Mouse (Mus musculus) heart, embryonic 14.5 days (tissue): ENCODE measurements around the gene Cyp2j5. TPM values are rescaled to one million over a fixed set of nuclear protein-coding genes. Genes with fewer than 3 reads are reported as not detected.

Source experiments
- ATAC-seq: fragments of 200-750 bp; cut with Nextera tagmentation; 2 replicates; pipeline ENCODE4 v1.8.0; 2017; ENCODE audit warnings: low read depth, moderate TSS enrichment; ENCODE audit not compliant: insufficient number of reproducible peaks, insufficient read depth, low FRiP score
- H3K27ac ChIP-seq, 2 experiments: fragments of 200-500 bp in 1 of 2; fragments of 300-500 bp in 1 of 2; sonication (generic) in 1 of 2; replicated peaks in 1 of 2; 2 replicates each; pipeline ENCODE4 v1.5.1; 2012 to 2014; ENCODE audit warnings: low read depth in 2 of 2, low read length in 2 of 2, control low read depth in 1 of 2, mild to moderate bottlenecking in 1 of 2, mixed read lengths in 1 of 2; ENCODE audit not compliant: control insufficient read depth in 1 of 2, insufficient read depth in 1 of 2
- H3K27me3 ChIP-seq: fragments of 300-500 bp; sonication (generic); 2 replicates; pipeline ENCODE4 v1.6.1; 2014; ENCODE audit warnings: mild to moderate bottlenecking, low read length, control low read depth; ENCODE audit not compliant: control insufficient read depth, insufficient read depth
- H3K36me3 ChIP-seq: fragments of 300-500 bp; sonication (generic); 2 replicates; pipeline ENCODE4 v1.6.1; 2014; ENCODE audit warnings: mild to moderate bottlenecking, control low read depth, low read length, mixed read lengths; ENCODE audit not compliant: control insufficient read depth, insufficient read depth
- H3K4me1 ChIP-seq, 2 experiments: fragments of 200-500 bp in 1 of 2; fragments of 300-500 bp in 1 of 2; sonication (generic) in 1 of 2; 2 replicates each; pipeline ENCODE4 v1.6.1; 2012 to 2014; ENCODE audit warnings: low read length in 2 of 2, control low read depth in 1 of 2, mixed read lengths in 1 of 2; ENCODE audit not compliant: control insufficient read depth in 2 of 2, insufficient read depth in 2 of 2
- H3K4me2 ChIP-seq: fragments of 300-500 bp; sonication (generic); 2 replicates; pipeline ENCODE4 v1.6.1; 2014; ENCODE audit warnings: mild to moderate bottlenecking, low read length
- H3K4me3 ChIP-seq, 2 experiments: fragments of 200-500 bp in 1 of 2; fragments of 300-500 bp in 1 of 2; sonication (generic) in 1 of 2; 2 replicates each; pipeline ENCODE4 v1.5.1; 2012 to 2014; ENCODE audit warnings: low read length in 2 of 2, mild to moderate bottlenecking in 2 of 2, control low read depth in 1 of 2, low read depth in 1 of 2, moderate library complexity in 1 of 2; ENCODE audit not compliant: control insufficient read depth in 1 of 2, insufficient read depth in 1 of 2
- H3K9ac ChIP-seq: fragments of 300-500 bp; sonication (generic); 2 replicates; pipeline ENCODE4 v1.6.1; 2014; ENCODE audit warnings: mild to moderate bottlenecking, low read length
- H3K9me3 ChIP-seq: fragments of 300-500 bp; sonication (generic); 2 replicates; pipeline ENCODE4 v1.6.1; 2016; ENCODE audit warnings: low read length, control low read depth; ENCODE audit not compliant: control insufficient read depth
- WGBS: fragments of 180-500 bp; shearing (Covaris S2); extraction: QIAGEN DNeasy Blood & Tissue Kit; methylation state at CpG from one replicate; pipeline ENCODE4 v1.1.7; 2014; 5-methylcytosine and 5-hydroxymethylcytosine counted together
- polyA plus RNA-seq: library from polyadenylated mRNA; unstranded; fragments of >200 nt; fragmentation: Nextera tagmentation; extraction: Ambion mirVana; gene quantifications from 2 replicates; pipeline ENCODE4 v1.2.1, GENCODE M21; 2014

The Cyp2j5 gene
- polyA plus RNA-seq: not detected in 2 replicates

DNA sequence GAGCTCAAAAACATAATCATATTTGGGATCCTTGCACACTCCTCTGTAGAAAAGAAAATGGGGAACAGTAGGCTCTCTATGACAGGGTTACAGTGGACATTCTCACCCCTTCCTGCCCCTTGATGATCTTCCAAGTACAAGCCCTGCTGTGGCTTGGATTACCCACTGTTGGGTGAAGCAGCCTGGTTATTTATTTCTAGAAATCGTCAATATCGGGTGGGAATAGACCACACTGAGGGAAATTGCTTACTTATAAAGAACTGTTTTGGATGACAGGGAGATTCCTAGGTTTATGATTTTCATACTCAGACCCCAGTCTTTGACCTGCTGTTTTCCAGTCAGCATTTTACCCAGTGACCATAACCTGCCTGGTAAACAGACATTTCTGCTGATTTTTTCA, at the start of gene Cyp2j5:
Gene Cyp2j5, minus strand, starts transcription at position 164 of the 400 bp plus-strand sequence.
- Histone ChIP-seq H3K27me3 (no peaks in the 10 kb centered on the region), H3K27ac (no peak within 1 kb of the TSS), H3K4me1 (no peaks in the 10 kb centered on the region), H3K4me2 (no peak within 1 kb of the TSS), H3K9me3 (no peaks in the 10 kb centered on the region), H3K4me3 (no peak within 1 kb of the TSS), H3K9ac (no peak within 1 kb of the TSS), H3K36me3 (no peaks in the 10 kb centered on the region)
- no peak for ATAC-seq
- WGBS: 100% methylated on average over 2 of the region's 2 CpGs

DNA sequence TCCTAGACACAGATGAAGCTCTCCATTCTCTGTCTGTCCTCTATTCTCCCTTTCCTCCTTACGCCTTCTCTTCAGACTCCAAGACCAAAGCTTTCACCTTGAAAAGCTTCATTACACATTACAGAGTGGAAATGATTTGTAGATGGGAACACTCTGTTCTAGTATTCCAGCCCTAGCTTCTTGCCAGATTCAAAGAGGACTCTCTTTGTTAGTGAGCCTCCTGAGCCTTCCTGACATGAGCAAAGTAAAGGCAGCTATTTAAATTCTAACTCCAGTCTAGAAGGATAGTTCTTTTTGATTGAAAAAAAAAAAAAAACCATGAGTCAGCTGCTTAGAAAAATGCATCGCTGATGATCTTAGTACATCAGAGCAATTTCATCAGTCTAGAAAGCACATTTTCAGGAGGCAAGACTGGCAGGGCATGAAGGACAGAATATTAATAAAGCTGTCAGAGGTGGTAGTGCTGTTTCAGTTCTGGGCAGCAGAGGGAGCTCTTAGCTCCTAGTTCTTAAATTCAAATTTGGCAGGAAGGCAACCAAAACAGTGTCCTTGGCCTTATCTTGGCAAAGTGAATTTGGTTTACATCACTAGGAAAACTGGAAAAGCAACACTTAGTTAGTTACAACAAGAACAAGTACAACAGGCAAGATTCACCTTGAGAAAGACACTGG, 41.5 kb upstream of the Cyp2j5 start:
- Histone ChIP-seq H3K36me3 (no peaks in the 10 kb centered on the region), H3K4me3 (no peak overlapping the region), H3K27ac (no peak overlapping the region), H3K27me3 (no peaks in the 10 kb centered on the region), H3K4me1 (no peaks in the 10 kb centered on the region), H3K9ac (no peak overlapping the region), H3K9me3 (no peaks in the 10 kb centered on the region), H3K4me2 (no peak overlapping the region)
- WGBS: 57% methylated on average over 2 of the region's 2 CpGs
- ATAC-seq: no peak

DNA sequence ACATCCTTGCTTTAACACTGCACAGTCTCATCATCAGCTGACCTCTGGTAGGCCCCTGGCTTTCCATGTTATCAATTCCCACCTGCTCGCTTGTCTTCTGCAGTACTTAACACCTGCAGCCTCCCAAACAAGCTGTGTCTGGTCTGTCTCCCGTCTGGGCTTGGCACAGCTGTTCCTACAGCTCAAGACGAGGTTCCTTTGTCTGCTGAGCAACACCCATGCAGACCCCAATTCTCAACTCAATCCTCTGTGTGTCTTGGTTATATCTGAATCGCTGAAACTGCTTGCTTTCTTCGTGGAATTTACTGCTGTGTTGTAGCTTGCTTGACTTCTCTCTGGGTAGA, 34.2 kb upstream of the Cyp2j5 start:
- Histone ChIP-seq H3K27me3 (no peaks in the 10 kb centered on the region), H3K4me2 (no peak overlapping the region), H3K4me3 (no peak overlapping the region), H3K4me1 (peaks cover 0 to 3% of the 10 kb centered on the region in 2 experiments; a peak in 2 of 4 replicates), H3K36me3 (no peaks in the 10 kb centered on the region), H3K27ac (no peak overlapping the region), H3K9ac (no peak overlapping the region), H3K9me3 (no peaks in the 10 kb centered on the region)
- ATAC-seq: no peak
- 57% methylated on average over 5 of the region's 5 CpGs for WGBS

DNA sequence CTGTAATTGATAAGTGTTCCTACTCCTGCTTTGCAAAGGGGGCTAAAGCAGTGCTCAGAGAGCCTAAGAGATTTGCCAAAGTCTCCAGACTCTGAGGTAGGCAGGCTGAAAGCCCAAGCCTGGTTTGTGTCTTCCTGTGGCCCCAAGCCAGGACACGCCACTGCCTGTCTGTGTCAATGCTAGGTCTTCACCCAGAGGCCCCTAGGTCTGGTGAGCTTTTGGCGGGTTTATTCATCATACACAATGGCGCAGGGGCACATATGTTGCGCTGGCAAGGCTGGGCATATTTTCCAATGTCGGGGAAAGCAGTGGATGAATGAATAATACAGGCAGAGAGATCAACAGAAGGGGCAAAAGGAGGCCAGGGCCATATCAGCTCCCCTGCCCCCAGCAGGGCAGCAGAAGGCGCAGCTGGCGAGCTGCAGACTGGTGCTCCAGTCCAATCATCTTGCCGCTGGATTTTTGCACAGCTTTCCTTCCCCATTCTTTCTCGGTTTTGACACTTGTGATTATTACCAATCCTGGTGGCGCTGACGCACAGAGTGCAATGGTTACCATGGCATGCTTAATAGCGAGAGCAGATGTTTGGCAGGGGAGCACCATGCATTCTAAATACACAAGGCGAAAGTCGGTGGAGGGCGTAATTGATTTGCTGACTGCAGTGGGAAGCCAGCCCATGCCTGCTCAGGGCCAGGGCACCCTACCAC, 33.7 kb upstream of the Cyp2j5 start:
- Histone ChIP-seq H3K27ac (no peak overlapping the region), H3K4me3 (no peak overlapping the region), H3K36me3 (no peaks in the 10 kb centered on the region), H3K27me3 (no peaks in the 10 kb centered on the region), H3K9me3 (no peaks in the 10 kb centered on the region), H3K4me2 (no peak overlapping the region), H3K4me1 (peaks cover 0 to 3% of the 10 kb centered on the region in 2 experiments; a peak in 2 of 4 replicates), H3K9ac (no peak overlapping the region)
- 85% methylated on average over 15 of the region's 15 CpGs for WGBS
- no peak for ATAC-seq

DNA sequence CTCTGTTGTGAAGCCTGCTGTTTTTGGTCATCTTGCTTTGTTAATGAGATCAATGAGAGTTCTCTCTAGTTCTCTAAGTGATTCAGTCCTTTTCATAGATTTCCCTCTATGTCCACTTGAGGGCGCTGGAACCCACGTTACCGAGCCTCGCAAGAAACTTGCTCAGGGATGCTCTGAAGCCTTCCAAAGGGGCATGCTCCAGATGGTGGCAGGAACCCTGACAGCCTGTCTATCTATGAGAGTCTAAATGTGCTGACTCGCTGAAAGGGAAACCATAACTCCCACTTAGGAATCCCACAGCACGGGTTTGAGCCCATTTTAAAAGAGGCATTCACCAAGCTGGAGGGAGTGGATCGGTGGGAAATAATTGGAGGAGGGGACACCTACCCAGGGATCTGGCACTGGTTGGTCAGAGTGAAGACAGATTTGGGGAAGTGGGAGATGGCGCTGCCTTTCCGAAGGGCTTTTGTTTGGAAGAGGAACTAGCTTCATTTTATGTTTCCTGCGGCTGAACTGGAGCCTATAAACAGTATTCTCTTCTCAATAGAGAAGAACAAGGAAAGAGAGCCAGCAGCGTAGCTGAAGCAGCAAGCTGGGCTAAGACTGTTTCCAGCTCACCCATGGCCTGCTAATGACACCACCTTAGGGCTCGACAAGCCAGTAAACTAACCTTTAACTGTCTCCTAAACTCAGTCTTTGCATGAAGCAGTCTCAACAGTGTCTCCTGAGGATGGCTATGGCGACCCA, 32.8 kb upstream of the Cyp2j5 start:
- Histone ChIP-seq H3K4me3 (no peak overlapping the region), H3K9ac (no peak overlapping the region), H3K27me3 (no peaks in the 10 kb centered on the region), H3K36me3 (no peaks in the 10 kb centered on the region), H3K27ac (no peak overlapping the region), H3K9me3 (no peaks in the 10 kb centered on the region), H3K4me2 (no peak overlapping the region), H3K4me1 (peaks cover 0 to 3% of the 10 kb centered on the region in 2 experiments; a peak in 2 of 4 replicates)
- ATAC-seq: no peak
- 39% methylated on average over 13 of the region's 13 CpGs for WGBS

DNA sequence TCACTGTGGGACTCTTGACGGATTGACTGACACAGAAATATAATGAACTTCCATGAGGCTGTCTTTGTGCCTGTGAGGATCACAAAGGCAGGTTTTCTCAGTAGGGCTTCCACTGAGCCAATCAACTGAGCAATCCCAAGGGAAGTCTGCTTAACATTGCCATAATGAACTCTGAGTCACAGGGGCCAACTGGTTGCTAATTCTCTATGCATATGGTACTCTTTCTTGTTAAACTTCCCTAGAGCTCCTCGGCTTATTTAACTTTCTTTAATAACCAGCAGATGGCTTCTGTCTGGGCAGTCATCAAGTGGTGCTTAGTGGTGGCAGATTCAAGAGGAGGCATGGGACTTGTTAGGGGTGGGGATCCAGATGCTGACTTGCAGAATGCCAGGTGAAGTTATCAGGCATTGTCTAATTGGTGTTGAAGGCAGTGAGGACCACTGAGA, 23.4 kb upstream of the Cyp2j5 start:
- Histone ChIP-seq H3K9me3 (no peaks in the 10 kb centered on the region), H3K4me1 (no peaks in the 10 kb centered on the region), H3K4me3 (no peak overlapping the region), H3K9ac (no peak overlapping the region), H3K4me2 (no peak overlapping the region), H3K27ac (no peak overlapping the region), H3K36me3 (no peaks in the 10 kb centered on the region), H3K27me3 (no peaks in the 10 kb centered on the region)
- 64% methylated on average over 2 of the region's 2 CpGs for WGBS
- ATAC-seq: no peak

DNA sequence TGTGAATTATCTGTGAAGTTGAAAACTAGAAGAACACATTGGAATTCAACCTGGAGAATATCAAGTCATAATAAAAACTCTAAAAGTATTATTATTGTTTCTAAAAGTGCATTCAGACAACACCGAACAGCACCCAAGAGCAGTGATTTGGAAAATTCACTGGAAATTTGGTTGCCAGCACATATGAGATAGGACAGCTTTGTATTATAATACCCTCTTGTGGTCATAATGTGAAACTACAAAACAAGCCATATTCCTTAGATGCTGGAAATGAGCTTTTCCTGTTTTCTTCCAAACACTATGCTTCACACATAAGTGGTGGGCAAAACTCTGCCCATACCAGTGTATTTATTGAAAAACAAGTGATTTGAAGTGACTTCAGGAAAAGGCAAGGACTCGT, 19.5 kb upstream of the Cyp2j5 start:
- H3K27me3 ChIP-seq: no peaks in the 10 kb centered on the region
- H3K9ac ChIP-seq: no peak overlapping the region
- no peaks in the 10 kb centered on the region for H3K36me3 ChIP-seq
- no peak for ATAC-seq
- H3K4me1 ChIP-seq: no peaks in the 10 kb centered on the region
- no peaks in the 10 kb centered on the region for H3K9me3 ChIP-seq
- H3K27ac ChIP-seq: no peak overlapping the region
- H3K4me2 ChIP-seq: no peak overlapping the region
- H3K4me3 ChIP-seq: no peak overlapping the region
- 36% methylated on average over 2 of the region's 2 CpGs for WGBS
